Mouse (Mus musculus) spleen, adult 2 months (tissue): Measurements from ENCODE around the gene Vps18. TPM values are rescaled to one million over a fixed set of nuclear protein-coding genes. Genes with fewer than 3 reads are reported as not detected.

Source experiments
- DNase-seq, 2 experiments: peaks; one replicate each; pipeline versions ENCODE4 v3.0.0 to v3.0.0-alpha.2; 2012 to 2021; ENCODE audit warnings: low spot score in 2 of 2, low read depth in 1 of 2
- H3K27ac ChIP-seq: fragments of 200-500 bp; 2 replicates; pipeline ENCODE4 v1.5.1; 2012; ENCODE audit warnings: low read length, inconsistent platforms; ENCODE audit not compliant: insufficient read depth
- H3K27me3 ChIP-seq: fragments of 200-500 bp; 2 replicates; pipeline ENCODE4 v1.6.1; 2012; ENCODE audit warnings: mild to moderate bottlenecking, moderate library complexity, low read length, inconsistent platforms; ENCODE audit not compliant: control insufficient read depth, insufficient read depth
- H3K36me3 ChIP-seq: fragments of 200-500 bp; 2 replicates; pipeline ENCODE4 v1.6.1; 2012; ENCODE audit warnings: mild to moderate bottlenecking, low read length, inconsistent platforms; ENCODE audit not compliant: control insufficient read depth, insufficient read depth
- H3K4me1 ChIP-seq: fragments of 200-500 bp; 2 replicates; pipeline ENCODE4 v1.6.1; 2011; ENCODE audit warnings: inconsistent platforms; ENCODE audit not compliant: control insufficient read depth, insufficient read depth, insufficient read length
- H3K4me3 ChIP-seq: fragments of 200-500 bp; 2 replicates; pipeline ENCODE4 v1.5.1; 2011; ENCODE audit warnings: mild to moderate bottlenecking, inconsistent platforms; ENCODE audit not compliant: insufficient read depth, insufficient read length; ENCODE audit errors: extremely low read depth
- CTCF ChIP-seq: fragments of 200-500 bp; IDR thresholded peaks from 2 replicates; pipeline ENCODE4 v1.5.1; 2011; ENCODE audit warnings: mild to moderate bottlenecking, inconsistent platforms; ENCODE audit not compliant: insufficient read depth, insufficient read length, insufficient replicate concordance; ENCODE audit errors: extremely low read depth
- POLR2A ChIP-seq: fragments of 200-500 bp; IDR thresholded peaks from 2 replicates; pipeline ENCODE4 v1.6.1; 2011; ENCODE audit warnings: low read depth, low read length, inconsistent platforms
- whole genome bisulfite sequencing: fragments of 180-500 bp; shearing (Covaris S2); methylation state at CpG from one replicate; pipeline ENCODE4 v1.1.7; 2018; 5-methylcytosine and 5-hydroxymethylcytosine counted together
- polyA plus RNA-seq: library from polyadenylated mRNA; depleted of rRNA; stranded (reverse); fragments of >200 nt; gene quantifications from 2 replicates; pipeline ENCODE4 v1.2.3, GENCODE M21; 2012

Gene Vps18
- polyA plus RNA-seq, 1 experiment, result 19.3 TPM

GRCm38 (mm10) chr2:119329123-119329817 is 40.7 kb downstream of the Vps18 start:
- no peak overlapping the region for H3K27ac ChIP-seq
- 65% methylated on average over 3 of the region's 3 CpGs for WGBS
- DNase-seq, result no peak
- no peak overlapping the region for H3K4me3 ChIP-seq
- no peaks in the 10 kb centered on the region for H3K36me3 ChIP-seq
- H3K27me3 ChIP-seq, result peaks cover 25% of the 10 kb centered on the region
- no peak for TF ChIP-seq CTCF
- no peak for TF ChIP-seq POLR2A
- H3K4me1 ChIP-seq, result peaks cover 12% of the 10 kb centered on the region

GRCm38 (mm10) chr2:119330795-119331194 is 42.3 kb downstream of the Vps18 start:
- WGBS, result 94% methylated on average over 8 of the region's 8 CpGs
- DNase-seq, result no peak
- H3K27ac ChIP-seq, result no peak overlapping the region
- H3K4me3 ChIP-seq, result no peak overlapping the region
- H3K4me1 ChIP-seq, result no peaks in the 10 kb centered on the region; the same call in 1 of the 2 replicates
- no peak for TF ChIP-seq POLR2A
- TF ChIP-seq CTCF, result no peak
- H3K36me3 ChIP-seq, result no peaks in the 10 kb centered on the region
- H3K27me3 ChIP-seq, result peaks cover 15% of the 10 kb centered on the region

- Histone ChIP-seq H3K4me1 (peaks cover 8% of the 10 kb centered on the region; the same call in 1 of the 2 replicates), H3K4me3 (no peak overlapping the region), H3K36me3 (no peaks in the 10 kb centered on the region), H3K27me3 (peaks cover 4% of the 10 kb centered on the region), H3K27ac (no peak overlapping the region)
- TF ChIP-seq POLR2A (no peak), CTCF (no peak)
- DNase-seq, result no peak
- WGBS, result 82% methylated on average over 24 of the region's 24 CpGs
These were observed 43.7 kb downstream of the Vps18 start for GRCm38 (mm10) chr2:119332177-119332661.

GRCm38 (mm10) chr2:119334135-119334534 is 45.6 kb downstream of the Vps18 start:
- Histone ChIP-seq H3K4me3 (no peak overlapping the region), H3K36me3 (no peaks in the 10 kb centered on the region), H3K27me3 (no peaks in the 10 kb centered on the region), H3K4me1 (peaks cover 15% of the 10 kb centered on the region), H3K27ac (no peak overlapping the region)
- 85% methylated on average over 1 of the region's 1 CpGs for WGBS
- TF ChIP-seq CTCF (no peak), POLR2A (no peak)
- DNase-seq, result no peak

GRCm38 (mm10) chr2:119334964-119335525 is 46.5 kb downstream of the Vps18 start:
- TF ChIP-seq POLR2A (no peak), CTCF (no peak)
- Histone ChIP-seq H3K4me3 (no peak overlapping the region), H3K4me1 (peaks cover 15% of the 10 kb centered on the region), H3K27me3 (no peaks in the 10 kb centered on the region), H3K27ac (no peak overlapping the region), H3K36me3 (no peaks in the 10 kb centered on the region)
- 86% methylated on average over 7 of the region's 7 CpGs for WGBS
- DNase-seq, result no peak

- 96% methylated on average over 1 of the region's 1 CpGs for WGBS
These were observed 47.0 kb downstream of the Vps18 start for GRCm38 (mm10) chr2:119335535-119335934.

GRCm38 (mm10) chr2:119336002-119336401 is 47.5 kb downstream of the Vps18 start:
- 12% methylated on average over 2 of the region's 2 CpGs for WGBS
- Histone ChIP-seq H3K27ac (peak overlapping the region; percentile 37), H3K27me3 (no peaks in the 10 kb centered on the region), H3K4me1 (peaks cover 15% of the 10 kb centered on the region), H3K36me3 (no peaks in the 10 kb centered on the region), H3K4me3 (no peak overlapping the region)
- no peak for DNase-seq
- no peak for TF ChIP-seq CTCF
- TF ChIP-seq POLR2A, result no peak

More at GRCm38 (mm10) chr2:119335535-119335934, 47.0 kb downstream of the Vps18 start:
- peaks cover 15% of the 10 kb centered on the region for H3K4me1 ChIP-seq
- H3K36me3 ChIP-seq, result no peaks in the 10 kb centered on the region
- TF ChIP-seq CTCF (no peak), POLR2A (no peak)
- DNase-seq, result no peak
- H3K27ac ChIP-seq, result 0 out of 2 replicates have a peak overlapping the region, but pooled peaks have one; percentile 37
- no peak overlapping the region for H3K4me3 ChIP-seq
- H3K27me3 ChIP-seq, result no peaks in the 10 kb centered on the region
